Mouse (Mus musculus) colon, adult 2 months (tissue): ENCODE data around the gene Kmt2c. TPM values are rescaled to one million over a fixed set of nuclear protein-coding genes. Genes with fewer than 3 reads are reported as not detected.

Experiments
- polyA plus RNA-seq: library from polyadenylated mRNA; depleted of rRNA; stranded (reverse); fragments of >200 nt; gene quantifications from 2 replicates; pipeline ENCODE4 v1.2.3, GENCODE M21; 2012; rRNA removed

Kmt2c gene
- polyA plus RNA-seq, result 11.1 and 12.0 TPM in 2 replicates

DNA sequence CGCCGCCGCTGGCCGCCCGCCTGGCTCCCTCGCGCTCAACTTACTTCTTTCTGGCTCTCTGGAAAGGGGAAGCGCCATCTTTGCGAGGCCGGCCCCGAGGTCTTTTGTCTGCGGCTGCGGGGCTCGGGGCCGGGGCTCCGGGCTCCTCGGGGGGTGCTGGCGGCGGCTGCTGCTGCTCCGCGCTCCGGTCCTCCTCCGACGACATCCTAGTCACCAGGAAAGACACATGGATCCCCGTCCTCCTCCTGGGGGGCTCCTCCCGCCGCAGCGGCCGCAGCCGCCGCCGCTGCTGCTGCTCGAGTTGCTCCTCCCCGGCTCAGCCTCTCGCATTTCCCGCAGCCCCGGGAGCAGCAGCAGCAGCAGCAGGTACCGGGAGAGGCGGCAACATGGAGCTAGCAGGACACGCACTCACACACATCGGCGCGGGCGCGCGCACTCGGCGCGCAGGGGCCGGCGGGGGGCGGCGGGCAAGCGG, at the start of gene Kmt2c:
Gene Kmt2c (minus strand): TSS at position 438 of the 475 bp plus-strand sequence.

DNA sequence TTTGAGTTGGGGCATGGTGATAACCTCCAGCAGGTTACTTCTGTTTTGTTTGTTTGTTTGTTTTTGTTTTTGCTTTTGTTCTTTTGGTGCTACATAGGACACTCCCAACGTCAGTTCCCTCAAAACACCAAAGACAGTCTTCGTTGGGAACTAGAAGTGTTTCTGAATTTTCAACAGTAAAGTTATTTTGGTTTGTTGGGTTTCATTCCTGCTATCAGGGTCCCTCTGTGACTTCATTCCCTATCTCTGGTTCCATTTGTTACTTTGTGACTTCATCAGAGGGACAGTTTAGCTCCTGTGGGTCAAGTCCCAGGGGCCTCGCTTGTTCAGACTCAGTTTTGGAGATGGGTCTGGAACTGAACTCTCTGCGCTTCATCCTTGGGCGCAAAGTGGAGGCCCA, 17.2 kb upstream of the Kmt2c start, which contains the start of gene Cct8l1:
Gene Cct8l1 (plus strand): TSS at position 301 of the 400 bp plus-strand sequence.

DNA sequence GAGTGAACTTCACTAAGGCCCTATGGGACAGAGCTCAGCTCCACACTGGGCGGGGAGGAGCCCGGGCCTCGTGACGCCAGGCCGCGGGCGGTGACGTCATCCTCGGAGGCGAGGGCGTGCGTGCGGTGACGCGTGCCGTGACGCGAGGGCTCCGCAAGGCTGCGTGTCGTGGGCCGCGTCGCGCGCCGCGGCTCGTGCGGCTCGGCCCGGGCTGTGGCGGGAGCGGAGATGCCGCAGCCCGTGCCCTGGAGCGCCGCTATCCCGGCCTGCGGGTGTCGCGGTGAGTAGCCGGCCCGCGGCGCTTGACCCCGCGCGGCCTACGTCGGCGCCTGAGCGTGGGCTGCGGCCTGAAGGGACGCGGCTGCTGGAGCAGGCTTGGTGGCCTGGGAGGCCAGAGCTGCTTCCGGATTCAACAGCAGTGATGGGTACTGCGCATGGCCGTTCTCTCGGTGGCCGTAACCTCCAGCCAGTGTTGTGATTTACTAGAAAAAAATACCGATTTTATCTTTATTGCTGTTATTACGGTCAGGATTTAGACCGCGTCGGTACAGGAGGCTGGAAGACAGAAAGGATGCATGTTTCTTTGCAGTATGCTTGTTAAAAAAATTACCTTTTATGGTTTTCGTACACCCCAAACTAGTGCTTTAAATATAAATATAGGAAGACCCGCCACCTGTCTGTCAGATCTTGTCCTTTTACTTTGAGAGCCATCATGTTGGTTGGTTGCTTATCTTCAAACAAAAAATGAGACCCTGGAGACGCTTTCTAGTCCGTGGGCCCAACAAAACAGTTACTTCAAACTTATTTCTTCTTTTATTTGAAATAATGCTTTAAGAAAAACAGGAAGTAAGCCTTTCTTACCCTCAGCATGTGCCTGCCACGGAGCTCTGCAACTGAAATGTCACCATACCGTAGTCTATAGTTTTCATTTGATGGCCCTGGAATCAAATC, 275.6 kb downstream of the Kmt2c start, which contains the start of gene E130116L18Rik:
Gene E130116L18Rik (minus strand): TSS at position 402 of the 951 bp plus-strand sequence.

Other genes with a start within 250 kb of the Kmt2c start
- gene Cct8l1, start 17.3 kb upstream of the Kmt2c start, polyA plus RNA-seq, result not detected in 2 replicates
- gene Xrcc2, start 207.0 kb upstream of the Kmt2c start, polyA plus RNA-seq, result 0.93 and 2.8 TPM in 2 replicates